7 mouse cellular contexts compared by ENCODE assay signal in the genomic region with DNA sequence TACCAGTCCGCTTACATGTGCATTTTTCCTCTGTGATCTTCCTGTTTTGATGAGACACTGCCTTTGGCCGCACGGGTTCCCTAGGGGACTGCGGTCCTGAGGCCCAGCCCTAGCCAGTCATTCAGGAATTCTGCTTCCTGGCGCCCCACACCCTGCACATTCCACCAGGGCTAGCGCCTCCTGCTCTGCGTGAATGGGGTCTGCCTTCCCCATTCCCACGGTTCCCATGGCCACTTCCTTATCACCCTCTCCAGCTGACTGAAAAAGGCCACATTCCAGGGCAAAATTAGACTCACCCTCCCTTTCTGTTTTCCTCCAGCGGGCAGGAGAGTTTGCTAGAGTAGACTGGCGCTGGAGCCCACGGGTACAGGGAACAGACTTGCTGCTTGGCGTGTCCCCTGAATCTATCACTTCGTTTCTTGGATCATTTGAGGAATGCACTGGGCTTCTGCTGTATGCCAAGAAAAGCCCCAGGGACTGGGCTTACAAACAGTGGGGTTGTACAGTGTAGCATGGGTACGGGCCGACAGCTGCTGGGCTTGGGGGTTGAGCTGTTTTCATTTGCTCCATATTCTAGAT. TPM values are rescaled to one million over a fixed set of nuclear protein-coding genes. Genes with fewer than 3 reads are reported as not detected.
DNase-seq lines count a peak whose midpoint lies in the region; ATAC-seq lines count a peak whose summit lies in the region.

No protein-coding gene starts in this region.

- ATAC-seq in kidney, embryonic 14.5 days (ENCODE audit: low FRiP score, low TSS enrichment): peak; percentile 90
- ATAC-seq in activated CD4-positive, CD25-positive, alpha-beta regulatory T cell, adult 4 months: no peak

- H3K27ac ChIP-seq in embryonic facial prominence, embryonic 10.5 days (replicated peaks): peak overlapping the region; percentile 14; the same call in 1 of the 2 replicates
- H3K27ac ChIP-seq in heart, embryonic 10.5 days: peak overlapping the region; percentile 91
- peak overlapping the region; percentile 60 for H3K27ac ChIP-seq in kidney, embryonic 14.5 days (ENCODE audit: low read depth, low read length)

- H3K9me3 ChIP-seq in embryonic facial prominence, embryonic 10.5 days: no peaks in the 10 kb centered on the region
- no peaks in the 10 kb centered on the region for H3K9me3 ChIP-seq in heart, embryonic 10.5 days
- H3K9me3 ChIP-seq in kidney, embryonic 14.5 days (ENCODE audit: control insufficient read depth, low read length): no peaks in the 10 kb centered on the region

- 66% methylated on average over 15 of the region's 15 CpGs for WGBS in embryonic facial prominence, embryonic 10.5 days
- 15% methylated on average over 15 of the region's 15 CpGs for WGBS in heart, embryonic 10.5 days
- WGBS in kidney, embryonic 14.5 days: 38% methylated on average over 15 of the region's 15 CpGs

- H3K36me3 ChIP-seq in embryonic facial prominence, embryonic 10.5 days (replicated peaks): peaks cover 91% of the 10 kb centered on the region
- H3K36me3 ChIP-seq in heart, embryonic 10.5 days: peaks cover 62% of the 10 kb centered on the region
- H3K36me3 ChIP-seq in kidney, embryonic 14.5 days (ENCODE audit: control insufficient read depth, insufficient read depth, low read length): peaks cover 13% of the 10 kb centered on the region; the same call in 1 of the 2 replicates

- H3K4me1 ChIP-seq in embryonic facial prominence, embryonic 10.5 days: peaks cover 21% of the 10 kb centered on the region
- H3K4me1 ChIP-seq in heart, embryonic 10.5 days: peaks cover 62% of the 10 kb centered on the region
- peaks cover 20% of the 10 kb centered on the region for H3K4me1 ChIP-seq in kidney, embryonic 14.5 days (ENCODE audit: control insufficient read depth, insufficient read depth, low read length)

- no peaks in the 10 kb centered on the region for H3K27me3 ChIP-seq in embryonic facial prominence, embryonic 10.5 days (replicated peaks; ENCODE audit: low read depth, poor library complexity, severe bottlenecking)
- H3K27me3 ChIP-seq in heart, embryonic 10.5 days (ENCODE audit: insufficient read depth, poor library complexity, severe bottlenecking): no peaks in the 10 kb centered on the region
- H3K27me3 ChIP-seq in kidney, embryonic 14.5 days (ENCODE audit: control insufficient read depth, insufficient read depth, low read length): no peaks in the 10 kb centered on the region

- no peak overlapping the region for H3K4me3 ChIP-seq in embryonic facial prominence, embryonic 10.5 days
- peak overlapping the region; percentile 43 for H3K4me3 ChIP-seq in heart, embryonic 10.5 days
- no peak overlapping the region for H3K4me3 ChIP-seq in kidney, embryonic 14.5 days (ENCODE audit: low read length)

- no peak overlapping the region for H3K9ac ChIP-seq in kidney, embryonic 14.5 days (ENCODE audit: low read depth, low read length)

- peak; percentile 83 to 92 for DNase-seq in adrenal gland, adult (ENCODE audit: inconsistent age in 2 of 2, low spot score in 1 of 2)
- DNase-seq in embryonic facial prominence, embryonic 10.5 days (ENCODE audit: low spot score): peak; percentile 58
- peak; percentile 96 for DNase-seq in heart, embryonic 10.5 days (ENCODE audit: low spot score)
- peak; percentile 91 for DNase-seq in lung, postnatal 10 days
- DNase-seq in testis, postnatal 10 days (ENCODE audit: low spot score): peak; percentile 67

- H3K4me2 ChIP-seq in kidney, embryonic 14.5 days (replicated peaks; ENCODE audit: low read depth, low read length): no peak overlapping the region

RNA-seq across cellular contexts. Expression of a gene that starts 22.7 kb away (rescaled TPM):
- 22.5 and 23.3 TPM in 2 replicates for polyA plus RNA-seq in embryonic facial prominence, embryonic 10.5 days (2016; fragmentation: Nextera tagmentation; extraction: Ambion mirVana)
- polyA plus RNA-seq in heart, embryonic 10.5 days (2016; fragmentation: Nextera tagmentation; extraction: Ambion mirVana): 28.8 and 31.5 TPM in 2 replicates
- 19.3 and 19.8 TPM in 2 replicates for polyA plus RNA-seq in kidney, embryonic 14.5 days (2014; fragmentation: Nextera tagmentation; extraction: Ambion mirVana)
- polyA plus RNA-seq in activated CD4-positive, CD25-positive, alpha-beta regulatory T cell, adult 4 months (2017; shearing (Covaris generic)): 10 to 100 TPM; 25.1 to 28.8 TPM

RNA-seq across cellular contexts. Expression of a gene that starts 23.4 kb away (rescaled TPM):
- 107 and 109 TPM in 2 replicates for polyA plus RNA-seq in embryonic facial prominence, embryonic 10.5 days (2016; fragmentation: Nextera tagmentation; extraction: Ambion mirVana)
- polyA plus RNA-seq in heart, embryonic 10.5 days (2016; fragmentation: Nextera tagmentation; extraction: Ambion mirVana): 130 and 150 TPM in 2 replicates
- 141 and 150 TPM in 2 replicates for polyA plus RNA-seq in kidney, embryonic 14.5 days (2014; fragmentation: Nextera tagmentation; extraction: Ambion mirVana)
- 10 to 100 TPM; 39.5 to 45.7 TPM for polyA plus RNA-seq in activated CD4-positive, CD25-positive, alpha-beta regulatory T cell, adult 4 months (2017; shearing (Covaris generic))

Comparison
In these comparisons a context has a peak if more than half of its experiments do, and no peak if none do; other contexts are left out.
1. H3K27ac ChIP-seq: peak in every context shown above with its lines; median percentile 91 in heart, embryonic 10.5 days; 60 in kidney, embryonic 14.5 days; 14 in embryonic facial prominence, embryonic 10.5 days.